Mouse (Mus musculus) hematopoietic multipotent progenitor cell, adult 10-12 weeks (in vitro differentiated cells): Measurements from ENCODE around the gene Tmf1. TPM values are rescaled to one million over a fixed set of nuclear protein-coding genes. Genes with fewer than 3 reads are reported as not detected.

Experiments used
- polyA plus RNA-seq: library from polyadenylated mRNA; stranded (reverse); fragments of >175 nt; gene quantifications from 2 replicates; pipeline ENCODE4 v1.2.3, GENCODE M21; 2012; ENCODE audit warnings: low replicate concordance

The Tmf1 gene
- 11.1 and 19.3 TPM in 2 replicates for polyA plus RNA-seq

DNA sequence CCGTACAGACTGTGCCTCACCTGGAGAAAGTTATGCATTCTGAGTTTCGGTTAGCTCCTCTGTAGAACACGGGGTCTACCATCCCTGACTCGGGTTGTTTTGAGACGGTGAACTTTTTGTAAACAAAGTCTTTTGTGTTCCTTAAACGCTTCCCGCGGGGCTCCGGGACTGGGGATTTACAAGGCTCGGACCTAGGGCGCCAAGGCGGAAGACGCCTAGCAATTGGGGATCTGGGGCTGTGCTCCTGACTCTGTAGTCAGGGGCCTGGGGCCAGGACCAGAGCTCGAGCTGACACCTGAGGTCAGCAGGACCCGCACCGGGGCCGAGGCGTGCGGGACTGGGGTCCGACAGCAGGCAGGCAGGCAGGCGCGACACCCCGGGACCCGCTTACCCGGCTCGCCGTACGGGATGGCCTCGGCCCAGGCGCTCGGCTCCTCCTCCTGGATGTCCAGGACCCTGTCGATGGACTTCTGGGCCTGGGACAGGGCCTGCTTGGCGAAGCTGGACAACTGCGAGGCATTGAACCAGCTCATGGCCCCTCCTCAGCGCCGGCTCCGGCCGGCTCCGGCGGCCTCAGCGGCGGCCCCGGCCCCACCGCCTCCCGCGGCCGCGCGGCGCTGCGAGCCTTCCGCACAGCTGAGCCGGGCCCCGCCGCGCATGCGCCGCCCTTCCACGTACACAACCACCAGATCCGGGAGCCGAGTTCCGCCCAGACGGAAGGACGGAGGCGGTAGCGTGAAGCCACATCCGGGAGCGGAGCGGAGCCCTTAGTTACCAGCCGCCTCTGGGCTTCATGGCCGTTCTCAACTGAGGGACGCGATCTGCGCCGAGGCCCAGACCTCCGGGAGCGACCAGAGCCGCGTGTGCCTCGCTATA lies at the start of gene Tmf1:
Tmf1 (minus strand) TSS at position 632 of the 876 bp plus-strand sequence.

DNA sequence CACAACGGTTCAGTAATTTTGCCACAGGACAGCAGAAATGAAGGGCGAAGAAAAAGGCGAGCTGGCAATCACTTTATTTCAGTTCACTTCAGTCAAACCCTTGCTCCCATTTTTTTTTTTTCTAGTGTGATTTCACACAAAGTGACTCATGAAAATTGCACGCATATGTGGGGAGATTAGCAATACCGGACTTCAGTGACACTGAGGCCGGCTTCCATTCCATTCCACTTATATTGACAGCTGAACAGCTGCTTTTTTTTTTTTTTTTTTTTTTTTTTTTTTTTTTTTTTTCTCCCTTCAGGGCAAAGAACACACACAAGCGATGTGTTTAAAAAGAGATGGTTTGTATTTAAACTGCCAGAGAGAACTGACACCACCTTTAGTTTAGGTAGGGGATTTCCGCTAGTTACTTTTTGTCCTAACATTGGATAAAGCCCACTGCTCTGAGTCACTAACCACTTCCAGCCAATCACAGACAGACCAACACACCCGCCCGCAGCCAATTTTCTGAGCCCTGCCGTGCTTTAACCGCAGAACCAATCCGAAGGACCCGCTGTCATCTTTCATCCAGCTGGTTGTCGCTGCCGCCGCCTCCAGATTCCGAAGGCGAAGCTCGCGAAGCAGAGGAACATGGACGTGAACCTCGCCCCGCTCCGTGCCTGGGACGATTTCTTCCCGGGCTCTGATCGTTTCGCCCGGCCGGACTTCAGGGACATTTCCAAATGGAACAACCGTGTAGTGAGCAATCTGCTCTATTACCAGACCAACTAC lies 31.5 kb upstream of the Tmf1 start, which contains the start of gene Arl6ip5:
Arl6ip5 (plus strand) TSS at position 499 of the 771 bp plus-strand sequence.

DNA sequence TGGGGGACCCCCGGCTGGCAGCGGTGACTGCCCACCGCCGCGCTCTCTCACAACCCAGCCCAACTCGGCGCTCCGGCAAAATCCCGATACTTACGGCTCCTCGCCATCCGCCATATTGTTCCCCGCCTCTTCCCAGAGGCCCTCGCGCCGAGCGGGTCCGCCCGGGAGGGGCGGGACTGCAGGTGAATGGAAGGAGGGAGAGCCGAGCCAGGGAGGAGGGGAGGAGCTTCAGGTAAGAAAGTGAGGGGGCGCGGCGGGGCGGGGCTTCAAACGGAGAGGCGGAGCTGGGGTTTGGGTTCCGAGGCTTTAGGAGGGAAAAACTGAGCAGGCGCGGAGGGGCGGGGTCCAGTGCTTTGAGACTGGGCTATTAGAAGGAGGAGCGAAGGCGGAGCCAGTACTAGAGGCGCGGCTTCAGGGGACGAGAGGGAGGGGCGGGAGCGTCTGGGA lies 26.5 kb upstream of the Tmf1 start, which contains the start of gene Uba3:
Uba3 (minus strand) TSS at position 209 of the 447 bp plus-strand sequence.

DNA sequence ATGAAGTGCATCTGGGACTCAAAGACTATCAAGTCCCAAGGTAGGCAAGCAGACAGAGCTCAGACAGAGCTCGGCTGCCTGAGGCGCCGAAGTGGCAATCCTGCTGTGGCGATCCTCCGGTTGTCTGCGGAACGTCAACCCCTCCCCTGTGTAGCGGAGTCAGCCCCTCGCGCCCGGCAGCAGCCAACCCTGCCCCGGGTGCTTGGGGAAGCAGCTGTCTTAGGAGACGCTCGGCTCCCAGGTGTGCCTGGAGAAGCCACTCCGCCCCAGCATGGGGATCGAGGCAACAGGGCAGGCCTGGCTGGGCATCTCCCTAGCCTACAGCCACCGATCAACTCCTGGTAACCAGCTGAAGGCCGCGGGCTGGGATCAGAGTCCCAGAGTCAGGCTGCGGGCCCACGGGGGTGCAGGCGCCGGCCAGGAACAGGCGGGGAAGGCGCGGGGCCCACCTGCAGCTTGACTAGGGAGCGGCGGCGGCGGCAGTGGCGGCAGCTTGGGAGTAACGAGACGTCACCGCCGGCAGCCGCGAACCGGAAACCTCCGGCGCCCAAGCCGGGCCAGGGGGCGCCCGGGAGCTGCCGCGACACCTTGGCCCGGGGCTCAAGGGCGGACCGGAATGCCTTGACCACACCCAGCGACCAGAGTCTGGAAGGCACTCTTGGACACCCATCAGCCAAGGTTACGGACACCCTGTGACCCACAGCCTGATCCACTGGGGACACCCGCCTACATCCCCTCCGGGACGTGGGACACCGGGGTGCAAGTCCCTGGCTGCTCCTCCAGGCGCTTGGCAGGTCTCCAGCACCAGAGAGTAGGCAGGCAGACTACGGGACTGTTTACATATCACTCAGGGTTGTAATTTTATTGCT lies 30.3 kb downstream of the Tmf1 start, which contains the start of gene Eogt:
Eogt (minus strand) TSS at position 800 of the 869 bp plus-strand sequence.

Other genes with a start within 250 kb of the Tmf1 start
- gene Fam19a4, start 118.7 kb downstream of the Tmf1 start, polyA plus RNA-seq, result not detected in 2 replicates
- 1.0 and 1.1 TPM in 2 replicates for gene Eogt, start 29.9 kb downstream of the Tmf1 start, polyA plus RNA-seq
- 9.6 and 15.3 TPM in 2 replicates for gene Uba3, start 26.5 kb upstream of the Tmf1 start, polyA plus RNA-seq
- 12.9 and 72.9 TPM in 2 replicates for gene Arl6ip5, start 31.6 kb upstream of the Tmf1 start, polyA plus RNA-seq
- gene Lmod3, start 73.6 kb upstream of the Tmf1 start, polyA plus RNA-seq, result not detected in 2 replicates